Mouse (Mus musculus): Measurements from ENCODE around the gene Zfp654. TPM values are rescaled to one million over a fixed set of nuclear protein-coding genes. Genes with fewer than 3 reads are reported as not detected.

Gene Zfp654
- total RNA-seq, 1 experiment, result 19.4 TPM

- no peak for TF ChIP-seq CHD2 (IDR thresholded peaks at IDR 0.05; ENCODE audit: low read depth, low read length)
- no peak for TF ChIP-seq ZNF384 (IDR thresholded peaks at IDR 0.05; ENCODE audit: low read depth, low read length)
- no peak for TF ChIP-seq HCFC1 (IDR thresholded peaks at IDR 0.05; ENCODE audit: borderline replicate concordance, insufficient read depth, low read length)
- no peak for TF ChIP-seq MAFK (IDR thresholded peaks at IDR 0.05; ENCODE audit: insufficient read depth, low read depth, low read length)
- TF ChIP-seq ZC3H11A (IDR thresholded peaks at IDR 0.05; ENCODE audit: borderline replicate concordance, low read depth, low read length), result no peak
- no peaks in the 10 kb centered on the region for H3K4me1 ChIP-seq (ENCODE audit: control insufficient read depth in 2 of 2, insufficient read depth in 2 of 2, low read length in 2 of 2, poor library complexity in 1 of 2)
- DNase-seq (ENCODE audit: low read depth, low spot score), result no peak
- peaks cover under 1% of the 10 kb centered on the region for H3K36me3 ChIP-seq (ENCODE audit: control insufficient read depth, insufficient read depth, low read length, poor library complexity, severe bottlenecking)
- H3K9ac ChIP-seq (ENCODE audit: insufficient read depth, low read depth, low read length, poor library complexity, severe bottlenecking), result no peak overlapping the region
- H3K4me3 ChIP-seq (ENCODE audit: insufficient read depth in 1 of 2, low read depth in 1 of 2, low read length in 2 of 2, poor library complexity in 1 of 2, severe bottlenecking in 1 of 2), result no peak overlapping the region
- in situ Hi-C loops (cut with MboI; ENCODE audit: low sequenced_read_pairs in 2 of 2, unreplicated experiment in 2 of 2), result loop anchor here in 1 of 2 experiments (25.0 kb wide), 1 partner anchor 779 kb away; no protein-coding TSS in a partner anchor
- no peak overlapping the region for H3K27ac ChIP-seq (ENCODE audit: insufficient read depth, low read depth, low read length, poor library complexity, severe bottlenecking)
- H3K9me3 ChIP-seq (ENCODE audit: control insufficient read depth, insufficient read depth, low read depth, low read length), result no peaks in the 10 kb centered on the region
Measured at GRCm38 (mm10) chr16:64757666-64758400, 93.6 kb downstream of the Zfp654 start.

- DNase-seq (ENCODE audit: low read depth, low spot score), result no peak
- TF ChIP-seq HCFC1 (IDR thresholded peaks at IDR 0.05; ENCODE audit: borderline replicate concordance, insufficient read depth, low read length), result no peak
- no peak for TF ChIP-seq ZC3H11A (IDR thresholded peaks at IDR 0.05; ENCODE audit: borderline replicate concordance, low read depth, low read length)
- no peak for TF ChIP-seq ZNF384 (IDR thresholded peaks at IDR 0.05; ENCODE audit: low read depth, low read length)
- TF ChIP-seq CHD2 (IDR thresholded peaks at IDR 0.05; ENCODE audit: low read depth, low read length), result no peak
- TF ChIP-seq MAFK (IDR thresholded peaks at IDR 0.05; ENCODE audit: insufficient read depth, low read depth, low read length), result no peak
- H3K4me1 ChIP-seq (ENCODE audit: control insufficient read depth in 2 of 2, insufficient read depth in 2 of 2, low read length in 2 of 2, poor library complexity in 1 of 2), result no peaks in the 10 kb centered on the region
- no peak overlapping the region for H3K27ac ChIP-seq (ENCODE audit: insufficient read depth, low read depth, low read length, poor library complexity, severe bottlenecking)
- no peak overlapping the region for H3K9ac ChIP-seq (ENCODE audit: insufficient read depth, low read depth, low read length, poor library complexity, severe bottlenecking)
- in situ Hi-C loops (cut with MboI; ENCODE audit: low sequenced_read_pairs in 2 of 2, unreplicated experiment in 2 of 2), result loop anchor here in 1 of 2 experiments (25.0 kb wide), 1 partner anchor 781 kb away; no protein-coding TSS in a partner anchor
- H3K9me3 ChIP-seq (ENCODE audit: control insufficient read depth, insufficient read depth, low read depth, low read length), result no peaks in the 10 kb centered on the region
- no peak overlapping the region for H3K4me3 ChIP-seq (ENCODE audit: insufficient read depth in 1 of 2, low read depth in 1 of 2, low read length in 2 of 2, poor library complexity in 1 of 2, severe bottlenecking in 1 of 2)
- no peaks in the 10 kb centered on the region for H3K36me3 ChIP-seq (ENCODE audit: control insufficient read depth, insufficient read depth, low read length, poor library complexity, severe bottlenecking)
Measured at GRCm38 (mm10) chr16:64756321-64756720, 95.1 kb downstream of the Zfp654 start.

- DNase-seq (ENCODE audit: low read depth, low spot score), result peak; percentile 39
Measured at GRCm38 (mm10) chr16:64754743-64755139, 96.7 kb downstream of the Zfp654 start.

GRCm38 (mm10) chr16:64753990-64754742, 97.3 kb downstream of the Zfp654 start:
- DNase-seq (ENCODE audit: low read depth, low spot score), result no peak
- no peak overlapping the region for H3K9ac ChIP-seq (ENCODE audit: insufficient read depth, low read depth, low read length, poor library complexity, severe bottlenecking)
- H3K4me3 ChIP-seq (ENCODE audit: insufficient read depth in 1 of 2, low read depth in 1 of 2, low read length in 2 of 2, poor library complexity in 1 of 2, severe bottlenecking in 1 of 2), result no peak overlapping the region
- no peaks in the 10 kb centered on the region for H3K4me1 ChIP-seq (ENCODE audit: control insufficient read depth in 2 of 2, insufficient read depth in 2 of 2, low read length in 2 of 2, poor library complexity in 1 of 2)
- no peaks in the 10 kb centered on the region for H3K9me3 ChIP-seq (ENCODE audit: control insufficient read depth, insufficient read depth, low read depth, low read length)
- no peak overlapping the region for H3K27ac ChIP-seq (ENCODE audit: insufficient read depth, low read depth, low read length, poor library complexity, severe bottlenecking)
- TF ChIP-seq ZNF384 (IDR thresholded peaks at IDR 0.05; ENCODE audit: low read depth, low read length) (no peak), ZC3H11A (IDR thresholded peaks at IDR 0.05; ENCODE audit: borderline replicate concordance, low read depth, low read length) (no peak)
- in situ Hi-C loops (cut with MboI; ENCODE audit: low sequenced_read_pairs in 2 of 2, unreplicated experiment in 2 of 2), result loop anchor here in 1 of 2 experiments (25.0 kb wide), 1 partner anchor 783 kb away; no protein-coding TSS in a partner anchor
- no peaks in the 10 kb centered on the region for H3K36me3 ChIP-seq (ENCODE audit: control insufficient read depth, insufficient read depth, low read length, poor library complexity, severe bottlenecking)

More at GRCm38 (mm10) chr16:64754743-64755139, 96.7 kb downstream of the Zfp654 start:
- Histone ChIP-seq H3K9ac (ENCODE audit: insufficient read depth, low read depth, low read length, poor library complexity, severe bottlenecking) (no peak overlapping the region), H3K27ac (ENCODE audit: insufficient read depth, low read depth, low read length, poor library complexity, severe bottlenecking) (no peak overlapping the region), H3K4me1 (ENCODE audit: control insufficient read depth in 2 of 2, insufficient read depth in 2 of 2, low read length in 2 of 2, poor library complexity in 1 of 2) (no peaks in the 10 kb centered on the region), H3K36me3 (ENCODE audit: control insufficient read depth, insufficient read depth, low read length, poor library complexity, severe bottlenecking) (no peaks in the 10 kb centered on the region), H3K9me3 (ENCODE audit: control insufficient read depth, insufficient read depth, low read depth, low read length) (no peaks in the 10 kb centered on the region), H3K4me3 (ENCODE audit: insufficient read depth in 1 of 2, low read depth in 1 of 2, low read length in 2 of 2, poor library complexity in 1 of 2, severe bottlenecking in 1 of 2) (no peak overlapping the region)
- in situ Hi-C loops (cut with MboI; ENCODE audit: low sequenced_read_pairs in 2 of 2, unreplicated experiment in 2 of 2), result loop anchor here in 1 of 2 experiments (25.0 kb wide), 1 partner anchor 783 kb away; no protein-coding TSS in a partner anchor
- no peak for TF ChIP-seq HCFC1 (IDR thresholded peaks at IDR 0.05; ENCODE audit: borderline replicate concordance, insufficient read depth, low read length)
- 0 out of 2 replicates have a peak, but pooled peaks have one; percentile 34 for TF ChIP-seq ZC3H11A (IDR thresholded peaks at IDR 0.05; ENCODE audit: borderline replicate concordance, low read depth, low read length)
- TF ChIP-seq ZNF384 (IDR thresholded peaks at IDR 0.05; ENCODE audit: low read depth, low read length), result no peak
- no peak for TF ChIP-seq CHD2 (IDR thresholded peaks at IDR 0.05; ENCODE audit: low read depth, low read length)
- no peak for TF ChIP-seq MAFK (IDR thresholded peaks at IDR 0.05; ENCODE audit: insufficient read depth, low read depth, low read length)
